Mouse (Mus musculus): ENCODE measurements around the gene Pnmal1. TPM values are rescaled to one million over a fixed set of nuclear protein-coding genes. Genes with fewer than 3 reads are reported as not detected.
A peak's percentile ranks its signal among the peaks of the same experiment; 100 is the strongest.

Pnmal1 gene
- total RNA-seq, 4 experiments from 2014 or later, result 93.0 to 128 (median 106) TPM

GRCm38 (mm10) chr7:16994400-16994799 lies 34.9 kb downstream of the Pnmal1 start:
- DNase-seq (ENCODE audit: low spot score in 2 of 2), result no peak

DNA sequence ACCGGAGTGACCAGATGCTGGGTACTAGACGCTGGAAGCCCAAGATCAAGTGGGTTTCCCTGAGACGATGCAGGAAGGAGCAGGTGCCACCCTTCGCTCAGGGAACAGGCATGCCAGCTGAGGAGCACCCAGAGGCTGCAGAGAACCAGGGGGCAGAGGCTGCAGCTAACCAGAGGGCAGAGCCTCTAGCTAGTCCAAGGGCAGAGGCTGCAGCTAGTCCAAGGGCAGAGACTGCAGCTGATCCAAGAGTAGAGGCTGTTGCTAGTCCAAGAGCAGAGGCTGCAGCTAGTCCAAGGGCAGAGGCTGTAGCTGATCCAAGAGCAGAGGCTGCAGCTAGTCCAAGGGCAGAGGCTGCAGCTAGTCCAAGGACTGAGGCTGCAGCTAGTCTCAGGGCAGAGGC lies 35.9 kb downstream of the Pnmal1 start:
- DNase-seq (ENCODE audit: low spot score in 2 of 2), result no peak

DNA sequence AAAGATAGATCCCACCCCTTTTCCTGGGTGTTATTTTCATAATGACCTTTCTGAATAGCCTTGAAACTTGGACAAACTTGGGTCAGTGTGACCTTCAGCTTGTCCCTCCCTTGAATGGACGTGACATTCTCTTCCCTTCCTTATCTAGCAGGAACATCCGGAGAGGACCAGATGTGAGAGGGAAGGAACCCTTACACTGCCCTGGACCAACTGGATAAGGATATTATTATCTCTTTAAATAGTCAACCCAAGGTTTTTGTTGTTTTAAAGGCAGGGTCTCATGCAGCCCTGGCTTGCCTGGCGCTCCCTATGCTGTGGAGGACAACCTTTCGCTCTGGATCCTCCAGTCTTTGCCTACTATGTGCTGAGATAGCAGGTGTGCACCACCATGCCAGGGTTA lies 39.8 kb downstream of the Pnmal1 start:
- DNase-seq (ENCODE audit: low spot score in 2 of 2), result no peak

- peak; percentile 82 to 93 for DNase-seq (ENCODE audit: low spot score in 2 of 2)
Measured at GRCm38 (mm10) chr7:16999650-17000049, 40.2 kb downstream of the Pnmal1 start.

- peak; percentile 71 to 85 for DNase-seq (ENCODE audit: low spot score in 2 of 2)
Measured at GRCm38 (mm10) chr7:17002375-17003195, 43.1 kb downstream of the Pnmal1 start.

DNA sequence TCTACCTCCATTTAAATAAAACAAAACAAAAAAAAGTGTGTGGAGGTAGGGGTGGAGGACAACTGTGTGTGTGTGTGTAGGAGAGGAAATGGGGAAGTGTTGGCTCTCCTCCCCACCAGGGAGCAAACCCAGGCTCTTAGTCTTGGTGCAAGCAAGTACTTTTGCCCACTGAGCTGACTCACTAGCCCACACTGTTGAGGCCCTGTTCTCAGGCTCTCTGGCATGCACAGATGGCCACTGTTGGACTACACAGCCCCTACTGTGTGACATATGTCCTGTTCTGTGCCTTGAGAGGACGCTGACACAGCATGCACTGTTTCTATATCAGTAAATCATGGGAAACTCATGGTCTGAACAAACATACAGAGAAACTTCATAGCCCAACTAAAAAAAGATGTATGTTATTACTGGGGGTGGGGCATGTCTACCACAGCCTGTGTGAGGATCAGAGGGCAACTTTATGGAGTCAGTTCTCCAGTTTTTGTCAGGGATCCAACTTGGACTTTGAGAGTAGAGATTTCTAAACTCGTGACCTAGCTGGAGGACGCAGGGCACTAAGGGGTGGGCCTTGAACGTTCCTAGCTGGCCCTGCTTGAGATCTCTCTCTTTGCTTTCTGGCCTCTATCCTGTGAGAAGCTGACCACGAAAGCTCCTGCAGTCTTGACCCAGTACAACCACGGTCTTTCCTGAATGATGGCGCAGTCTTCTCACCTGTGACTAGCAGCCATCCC lies 43.9 kb downstream of the Pnmal1 start:
- DNase-seq (ENCODE audit: low spot score in 2 of 2), result no peak

GRCm38 (mm10) chr7:17004716-17005115 lies 45.2 kb downstream of the Pnmal1 start:
- DNase-seq (ENCODE audit: low spot score in 2 of 2), result no peak

DNA sequence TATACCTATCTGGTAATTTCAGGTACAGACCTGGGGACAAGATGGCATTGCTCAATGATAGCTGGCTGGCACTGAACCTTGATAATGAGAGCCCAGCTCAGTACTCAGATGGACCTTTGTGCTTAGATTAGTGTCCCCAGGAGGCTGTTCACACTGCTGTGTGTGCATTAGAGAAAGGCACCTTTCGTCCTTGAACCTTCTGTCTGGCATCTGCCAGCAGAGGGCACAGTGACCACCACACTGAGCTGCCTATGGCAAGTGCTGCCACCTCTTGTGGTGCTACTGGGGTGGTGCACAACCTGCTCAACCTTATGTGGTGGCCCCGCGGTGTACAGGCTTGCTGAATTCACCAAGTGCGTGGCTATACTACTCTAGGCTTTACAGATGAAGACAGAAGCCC lies 47.8 kb downstream of the Pnmal1 start:
- DNase-seq (ENCODE audit: low spot score in 2 of 2), result no peak

GRCm38 (mm10) chr7:17009326-17010009 lies 50.0 kb downstream of the Pnmal1 start:
- DNase-seq (ENCODE audit: low spot score in 2 of 2), result no peak

- no peak for DNase-seq (ENCODE audit: low spot score in 2 of 2)
Measured at GRCm38 (mm10) chr7:17010010-17010347, 50.5 kb downstream of the Pnmal1 start.

DNA sequence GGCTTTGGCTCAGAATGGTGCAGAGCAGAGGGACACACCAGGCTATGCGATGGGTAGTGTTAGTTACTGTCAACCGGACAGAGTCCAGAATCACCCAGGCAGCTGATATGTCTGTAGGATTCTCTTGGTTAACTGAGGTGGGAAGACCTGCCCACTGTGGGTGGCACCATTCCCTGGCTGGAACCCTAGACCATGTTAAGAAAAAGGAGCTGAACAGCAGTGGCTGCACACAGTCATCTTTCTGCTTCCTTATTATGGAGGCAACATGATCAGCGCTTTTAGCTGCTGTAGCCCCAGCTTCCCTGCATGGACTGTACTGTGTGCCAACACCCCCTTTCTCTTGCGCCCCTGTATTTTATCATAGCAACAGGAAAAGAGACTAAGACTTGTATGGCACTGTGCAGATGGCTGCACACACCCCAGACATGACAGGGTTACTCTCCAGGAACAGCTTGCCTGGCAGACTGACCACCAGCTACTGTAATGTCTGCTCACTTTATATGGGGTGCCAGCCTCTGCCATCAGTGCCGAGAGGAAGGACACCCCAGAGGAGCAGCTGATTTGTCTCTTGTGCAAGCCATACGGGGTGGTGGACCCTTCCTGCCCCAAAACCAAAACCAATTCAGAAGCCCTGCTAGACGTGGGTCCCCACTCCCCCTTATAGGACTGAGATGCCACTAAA lies 52.6 kb downstream of the Pnmal1 start:
- DNase-seq (ENCODE audit: low spot score in 2 of 2), result no peak

Other genes with a start within 250 kb of the Pnmal1 start
- not detected for gene Ceacam9, start 237.8 kb upstream of the Pnmal1 start, total RNA-seq (2022)
- 100 to 1,000 TPM; 243 to 255 (median 246) TPM for gene Ap2s1, start 221.3 kb upstream of the Pnmal1 start, total RNA-seq (2022)
- 10 to 100 TPM in 1 of 4 experiments, 1 to 10 TPM in 3; 2.5 to 11.0 (median 5.5) TPM for gene Slc1a5, start 178.3 kb upstream of the Pnmal1 start, total RNA-seq (2022)
- 100 to 1,000 TPM; 261 to 298 (median 279) TPM for gene Strn4, start 143.8 kb upstream of the Pnmal1 start, total RNA-seq (2022)
- 10 to 100 TPM; 45.2 to 50.7 (median 45.8) TPM for gene Fkrp, start 142.9 kb upstream of the Pnmal1 start, total RNA-seq (2022)
- 1 to 10 TPM; 5.6 to 7.8 (median 6.6) TPM for gene Prkd2, start 116.8 kb upstream of the Pnmal1 start, total RNA-seq (2022)
- 100 to 1,000 TPM; 142 to 151 (median 149) TPM for gene Dact3, start 84.4 kb upstream of the Pnmal1 start, total RNA-seq (2022)
- 1 to 10 TPM; 1.3 to 3.4 (median 2.5) TPM for gene Gng8, start 67.9 kb upstream of the Pnmal1 start, total RNA-seq (2022)
- gene Ptgir, start 53.2 kb upstream of the Pnmal1 start, total RNA-seq (2022), result not detected
- 1,000 to 10,000 TPM; 1,722 to 2,104 (median 1,900) TPM for gene Calm3, start 35.6 kb upstream of the Pnmal1 start, total RNA-seq (2022)
- gene Pnmal2, start 15.0 kb upstream of the Pnmal1 start, total RNA-seq (2022), result 100 to 1,000 TPM; 311 to 360 (median 338) TPM
- 10 to 100 TPM; 47.3 to 63.6 (median 51.9) TPM for gene Gm42372, start 23.4 kb downstream of the Pnmal1 start, total RNA-seq (2022)
- 1 to 10 TPM; 2.0 to 2.6 (median 2.3) TPM for gene Ccdc8, start 33.0 kb downstream of the Pnmal1 start, total RNA-seq (2022)
- 100 to 1,000 TPM; 147 to 166 (median 151) TPM for gene Ppp5c, start 68.2 kb downstream of the Pnmal1 start, total RNA-seq (2022)
- 10 to 100 TPM in 2 of 4 experiments, 1 to 10 TPM in 2; 8.3 to 14.6 (median 11.2) TPM for gene Hif3a, start 102.7 kb downstream of the Pnmal1 start, total RNA-seq (2022)
- 1 to 10 TPM; 3.2 to 4.9 (median 3.8) TPM for gene Psg16, start 114.4 kb downstream of the Pnmal1 start, total RNA-seq (2022)
- gene Ceacam3, start 190.6 kb downstream of the Pnmal1 start, total RNA-seq (2022), result under 1 TPM in 3 of 4 experiments, not detected in 1; 0.09 to 0.17 (median 0.11) TPM
- not detected for gene Psg29, start 243.8 kb downstream of the Pnmal1 start, total RNA-seq (2022)